Mouse (Mus musculus) cerebral cortex, adult 2 months (tissue): ENCODE measurements around the gene Gm17019.

Source experiments
- WGBS: fragments of 180-500 bp; shearing (Covaris S2); methylation state at CpG from one replicate; pipeline ENCODE4 v1.1.7; 2018; 5-methylcytosine and 5-hydroxymethylcytosine counted together

Gm17019 gene

DNA sequence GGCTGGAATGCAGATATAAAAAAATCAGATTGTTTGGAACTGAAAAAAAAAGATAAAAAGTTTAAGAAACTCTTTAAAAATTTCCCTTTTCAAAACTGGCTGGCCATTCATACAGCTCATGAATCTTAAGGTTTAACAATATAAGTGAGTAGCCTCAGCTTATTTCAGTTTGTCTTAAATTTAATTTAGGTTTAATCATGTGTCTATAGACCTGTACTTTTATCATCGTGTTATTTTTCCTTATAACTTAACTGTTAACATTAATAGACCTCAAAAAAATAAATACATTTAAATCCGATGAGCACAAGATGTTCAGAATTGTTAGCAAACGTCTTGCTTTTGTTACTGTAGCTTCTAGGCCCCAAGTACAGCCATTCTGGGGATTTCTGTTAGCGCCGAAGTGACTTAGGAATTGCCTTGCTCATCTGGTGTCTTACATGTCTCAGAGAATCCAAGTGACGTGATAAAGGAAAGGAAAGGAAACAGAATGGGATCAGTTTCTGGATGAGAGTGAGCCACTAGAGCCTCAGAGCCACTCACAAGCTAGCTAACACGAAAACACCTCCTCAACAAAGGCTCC is 36.0 kb downstream of the Gm17019 start:
- 68% methylated on average over 7 of the region's 7 CpGs for WGBS

- WGBS: 89% methylated on average over 6 of the region's 6 CpGs
These were observed 38.7 kb downstream of the Gm17019 start for GRCm38 (mm10) chr5:14994124-14994523.

GRCm38 (mm10) chr5:14990375-14991158 is 42.2 kb downstream of the Gm17019 start:
- WGBS: 78% methylated on average over 8 of the region's 8 CpGs

GRCm38 (mm10) chr5:14986649-14987387 is 46.0 kb downstream of the Gm17019 start:
- WGBS: 44% methylated on average over 6 of the region's 6 CpGs
